Mouse (Mus musculus): ENCODE measurements around the gene Mmd2. TPM values are rescaled to one million over a fixed set of nuclear protein-coding genes. Genes with fewer than 3 reads are reported as not detected.
A peak's percentile ranks its signal among the peaks of the same experiment; 100 is the strongest.

The Mmd2 gene
- 83.8 and 110 TPM in 2 replicates for polyA plus RNA-seq (2015; fragmentation: Nextera tagmentation; extraction: Ambion mirVana)

- Histone ChIP-seq H3K4me1 (ENCODE audit: control insufficient read depth, insufficient read depth, low read depth, low read length) (0 out of 2 replicates have a peak, but pooled peaks cover 2% of the 10 kb centered on the region), H3K4me2 (ENCODE audit: low read length) (peak within 1 kb of the TSS; percentile 81), H3K9me3 (ENCODE audit: control insufficient read depth, low read length) (no peaks in the 10 kb centered on the region), H3K4me3 (ENCODE audit: low read length) (peak within 1 kb of the TSS; percentile 59), H3K27me3 (replicated peaks; ENCODE audit: control insufficient read depth, insufficient read depth, low read length) (no peaks in the 10 kb centered on the region), H3K27ac (ENCODE audit: low read depth, low read length) (peak within 1 kb of the TSS; percentile 45), H3K9ac (ENCODE audit: low read depth, low read length) (peak within 1 kb of the TSS; percentile 73), H3K36me3 (ENCODE audit: control insufficient read depth, insufficient read depth, low read length) (no peaks in the 10 kb centered on the region)
- ATAC-seq: peak; percentile 90
- 2% methylated on average over 42 of the region's 42 CpGs for WGBS
Measured at GRCm38 (mm10) chr5:142608259-142608988, at the start of gene Mmd2. Gene Mmd2, minus strand, starts transcription at chr5:142608800.

- Histone ChIP-seq H3K36me3 (ENCODE audit: control insufficient read depth, insufficient read depth, low read length) (peaks cover 12% of the 10 kb centered on the region; the same call in 1 of the 2 replicates), H3K27ac (ENCODE audit: low read depth, low read length) (no peak overlapping the region), H3K9ac (ENCODE audit: low read depth, low read length) (no peak overlapping the region), H3K4me2 (ENCODE audit: low read length) (no peak overlapping the region), H3K4me1 (ENCODE audit: control insufficient read depth, insufficient read depth, low read depth, low read length) (peaks cover 7% of the 10 kb centered on the region), H3K27me3 (replicated peaks; ENCODE audit: control insufficient read depth, insufficient read depth, low read length) (no peaks in the 10 kb centered on the region), H3K9me3 (ENCODE audit: control insufficient read depth, low read length) (no peaks in the 10 kb centered on the region), H3K4me3 (ENCODE audit: low read length) (no peak overlapping the region)
- ATAC-seq: no peak
- 75% methylated on average over 4 of the region's 4 CpGs for WGBS
Measured at GRCm38 (mm10) chr5:142652266-142652665, 43.7 kb upstream of the Mmd2 start.

DNA sequence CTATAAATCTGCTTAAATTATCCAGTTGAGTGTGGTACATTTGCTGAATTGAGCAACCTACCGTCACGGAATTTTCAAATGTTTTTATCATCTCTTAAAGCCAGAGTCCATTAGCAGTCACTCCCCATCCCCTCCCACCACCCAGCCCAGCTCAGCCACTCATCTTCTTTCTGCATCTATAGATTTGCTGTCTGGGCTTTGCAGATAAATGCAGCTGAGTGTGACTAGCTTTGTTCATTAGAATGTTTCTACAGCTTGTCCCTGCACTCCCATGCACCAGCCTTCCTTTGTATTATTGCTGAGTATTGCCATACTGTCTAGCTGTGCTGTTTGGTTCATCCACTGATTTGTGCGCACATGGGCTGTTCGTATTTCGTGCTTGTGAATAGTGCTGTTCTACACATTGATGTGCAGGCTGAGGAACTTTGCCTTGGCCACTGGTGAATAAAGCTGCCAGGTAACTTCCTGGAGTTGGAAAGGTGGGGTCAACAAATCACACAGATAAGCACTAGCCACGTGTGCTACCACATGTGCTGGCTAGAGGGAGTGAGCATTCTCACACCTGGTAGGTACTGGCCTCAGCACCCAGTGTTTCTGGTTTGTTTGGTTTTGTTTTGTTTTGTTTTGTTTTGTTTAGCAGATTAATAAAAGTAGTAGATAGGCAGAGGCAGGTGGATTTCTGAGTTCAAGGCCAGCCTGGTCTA is 42.3 kb upstream of the Mmd2 start:
- Histone ChIP-seq H3K27ac (ENCODE audit: low read depth, low read length) (no peak overlapping the region), H3K9me3 (ENCODE audit: control insufficient read depth, low read length) (no peaks in the 10 kb centered on the region), H3K36me3 (ENCODE audit: control insufficient read depth, insufficient read depth, low read length) (0 out of 2 replicates have a peak, but pooled peaks cover 3% of the 10 kb centered on the region), H3K27me3 (replicated peaks; ENCODE audit: control insufficient read depth, insufficient read depth, low read length) (no peaks in the 10 kb centered on the region), H3K4me2 (ENCODE audit: low read length) (no peak overlapping the region), H3K4me1 (ENCODE audit: control insufficient read depth, insufficient read depth, low read depth, low read length) (peaks cover 7% of the 10 kb centered on the region), H3K4me3 (ENCODE audit: low read length) (no peak overlapping the region), H3K9ac (ENCODE audit: low read depth, low read length) (no peak overlapping the region)
- peak; percentile 60 for ATAC-seq
- 70% methylated on average over 6 of the region's 6 CpGs for WGBS

DNA sequence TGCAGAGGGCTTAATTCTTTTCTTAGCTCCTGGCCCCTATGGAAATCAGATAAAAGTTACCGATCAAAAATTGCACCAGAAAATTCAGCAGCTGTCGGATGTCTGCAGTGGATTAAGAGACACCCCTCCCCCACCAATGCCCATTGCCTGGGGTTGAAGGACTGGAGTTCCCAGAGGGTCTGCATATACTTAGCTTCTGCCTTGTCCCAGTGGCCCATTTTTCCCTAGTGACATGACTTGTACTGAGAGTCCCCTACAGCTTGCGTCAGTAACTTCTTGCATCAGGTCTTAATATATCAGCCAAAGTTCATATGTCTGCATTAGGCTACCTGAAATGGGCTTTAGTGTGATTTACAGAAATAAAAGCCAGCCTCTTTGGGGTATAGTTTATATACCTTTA is 41.8 kb upstream of the Mmd2 start:
- Histone ChIP-seq H3K9me3 (ENCODE audit: control insufficient read depth, low read length) (no peaks in the 10 kb centered on the region), H3K27me3 (replicated peaks; ENCODE audit: control insufficient read depth, insufficient read depth, low read length) (no peaks in the 10 kb centered on the region), H3K4me1 (ENCODE audit: control insufficient read depth, insufficient read depth, low read depth, low read length) (peaks cover 7% of the 10 kb centered on the region), H3K4me3 (ENCODE audit: low read length) (no peak overlapping the region), H3K36me3 (ENCODE audit: control insufficient read depth, insufficient read depth, low read length) (0 out of 2 replicates have a peak, but pooled peaks cover 3% of the 10 kb centered on the region), H3K4me2 (ENCODE audit: low read length) (no peak overlapping the region), H3K27ac (ENCODE audit: low read depth, low read length) (no peak overlapping the region; the same call in 1 of the 2 replicates), H3K9ac (ENCODE audit: low read depth, low read length) (no peak overlapping the region)
- no peak for ATAC-seq
- WGBS: 37% methylated on average over 3 of the region's 3 CpGs

- Histone ChIP-seq H3K27me3 (replicated peaks; ENCODE audit: control insufficient read depth, insufficient read depth, low read length) (no peaks in the 10 kb centered on the region), H3K4me3 (ENCODE audit: low read length) (no peak overlapping the region), H3K9ac (ENCODE audit: low read depth, low read length) (no peak overlapping the region), H3K36me3 (ENCODE audit: control insufficient read depth, insufficient read depth, low read length) (peaks cover 8% of the 10 kb centered on the region; the same call in 1 of the 2 replicates), H3K4me1 (ENCODE audit: control insufficient read depth, insufficient read depth, low read depth, low read length) (peaks cover 7% of the 10 kb centered on the region), H3K9me3 (ENCODE audit: control insufficient read depth, low read length) (no peaks in the 10 kb centered on the region; the same call in 1 of the 2 replicates), H3K4me2 (ENCODE audit: low read length) (no peak overlapping the region), H3K27ac (ENCODE audit: low read depth, low read length) (no peak overlapping the region)
- ATAC-seq: no peak
- WGBS: 93% methylated on average over 4 of the region's 4 CpGs
Measured at GRCm38 (mm10) chr5:142649460-142650050, 41.0 kb upstream of the Mmd2 start.

- Histone ChIP-seq H3K4me1 (ENCODE audit: control insufficient read depth, insufficient read depth, low read depth, low read length) (peaks cover 7% of the 10 kb centered on the region), H3K36me3 (ENCODE audit: control insufficient read depth, insufficient read depth, low read length) (peaks cover 13% of the 10 kb centered on the region; the same call in 1 of the 2 replicates), H3K27ac (ENCODE audit: low read depth, low read length) (no peak overlapping the region), H3K27me3 (replicated peaks; ENCODE audit: control insufficient read depth, insufficient read depth, low read length) (no peaks in the 10 kb centered on the region), H3K4me3 (ENCODE audit: low read length) (no peak overlapping the region), H3K9me3 (ENCODE audit: control insufficient read depth, low read length) (no peaks in the 10 kb centered on the region; the same call in 1 of the 2 replicates), H3K9ac (ENCODE audit: low read depth, low read length) (no peak overlapping the region), H3K4me2 (ENCODE audit: low read length) (no peak overlapping the region)
- no peak for ATAC-seq
- WGBS: 69% methylated on average over 7 of the region's 7 CpGs
Measured at GRCm38 (mm10) chr5:142648162-142648561, 39.6 kb upstream of the Mmd2 start.

DNA sequence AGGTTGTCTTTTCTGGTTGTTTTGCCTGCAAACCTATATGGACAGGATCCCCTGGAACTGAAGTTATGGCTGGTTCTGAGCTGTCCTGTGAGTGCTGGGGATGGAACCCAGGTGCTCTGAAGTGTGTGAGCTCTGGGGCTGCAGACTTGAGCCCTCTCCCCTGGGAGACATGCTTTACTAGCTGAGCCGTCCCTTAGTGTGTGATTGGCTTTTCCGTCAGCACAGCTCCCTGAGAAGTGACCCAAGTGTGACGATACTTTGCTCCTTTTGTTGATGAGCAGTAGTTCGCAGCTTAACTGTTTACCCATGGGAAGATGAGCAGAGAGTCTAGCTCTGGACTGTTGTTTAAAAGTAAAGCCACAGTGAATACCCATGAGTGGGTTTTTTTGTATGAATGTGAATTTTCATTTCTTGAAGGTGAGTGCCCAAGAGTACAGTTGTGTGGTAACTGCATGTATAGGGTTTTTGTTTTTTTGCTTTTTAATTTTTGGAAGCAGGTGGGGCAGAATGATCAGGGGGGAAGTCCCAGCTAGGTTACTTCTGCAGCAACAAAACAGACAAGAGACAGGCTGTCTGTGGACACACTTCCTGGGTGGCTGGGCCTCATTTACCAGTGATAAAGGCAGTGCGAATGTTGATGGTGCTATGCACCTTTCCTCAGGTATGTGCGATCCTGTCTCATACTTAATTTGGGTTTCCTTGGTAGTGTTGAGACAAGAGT is 32.9 kb upstream of the Mmd2 start:
- no peak overlapping the region for H3K27ac ChIP-seq (ENCODE audit: low read depth, low read length)
- H3K4me1 ChIP-seq (ENCODE audit: control insufficient read depth, insufficient read depth, low read depth, low read length): no peaks in the 10 kb centered on the region
- no peak overlapping the region for H3K4me2 ChIP-seq (ENCODE audit: low read length)
- H3K9me3 ChIP-seq (ENCODE audit: control insufficient read depth, low read length): no peaks in the 10 kb centered on the region; the same call in 1 of the 2 replicates
- no peaks in the 10 kb centered on the region for H3K27me3 ChIP-seq (replicated peaks; ENCODE audit: control insufficient read depth, insufficient read depth, low read length)
- peaks cover 10% of the 10 kb centered on the region; the same call in 1 of the 2 replicates for H3K36me3 ChIP-seq (ENCODE audit: control insufficient read depth, insufficient read depth, low read length)
- no peak overlapping the region for H3K9ac ChIP-seq (ENCODE audit: low read depth, low read length)
- no peak overlapping the region for H3K4me3 ChIP-seq (ENCODE audit: low read length)
- ATAC-seq: no peak
- WGBS: 77% methylated on average over 6 of the region's 6 CpGs

GRCm38 (mm10) chr5:142640088-142640487 is 31.5 kb upstream of the Mmd2 start:
- no peak overlapping the region for H3K27ac ChIP-seq (ENCODE audit: low read depth, low read length)
- WGBS: 79% methylated on average over 5 of the region's 5 CpGs
- H3K4me2 ChIP-seq (ENCODE audit: low read length): no peak overlapping the region
- no peaks in the 10 kb centered on the region; the same call in 1 of the 2 replicates for H3K9me3 ChIP-seq (ENCODE audit: control insufficient read depth, low read length)
- H3K27me3 ChIP-seq (replicated peaks; ENCODE audit: control insufficient read depth, insufficient read depth, low read length): no peaks in the 10 kb centered on the region
- no peak for ATAC-seq
- peaks cover 9% of the 10 kb centered on the region; the same call in 1 of the 2 replicates for H3K36me3 ChIP-seq (ENCODE audit: control insufficient read depth, insufficient read depth, low read length)
- no peaks in the 10 kb centered on the region for H3K4me1 ChIP-seq (ENCODE audit: control insufficient read depth, insufficient read depth, low read depth, low read length)
- H3K4me3 ChIP-seq (ENCODE audit: low read length): no peak overlapping the region
- no peak overlapping the region for H3K9ac ChIP-seq (ENCODE audit: low read depth, low read length)
